Mouse (Mus musculus) layer of hippocampus, postnatal 36 days (tissue): ENCODE results near the gene Tpst2. TPM values are rescaled to one million over a fixed set of nuclear protein-coding genes. Genes with fewer than 3 reads are reported as not detected.

Source experiments
- DNase-seq, 2 experiments: peaks; one replicate each; pipeline ENCODE4 v3.0.0; 2022
- total RNA-seq, 2 experiments: library from RNA; stranded (reverse); gene quantifications; 2 replicates each; pipeline ENCODE4 v1.2.3; 2021

Gene Tpst2
- 10 to 100 TPM; 37.1 to 43.4 TPM for total RNA-seq

DNA sequence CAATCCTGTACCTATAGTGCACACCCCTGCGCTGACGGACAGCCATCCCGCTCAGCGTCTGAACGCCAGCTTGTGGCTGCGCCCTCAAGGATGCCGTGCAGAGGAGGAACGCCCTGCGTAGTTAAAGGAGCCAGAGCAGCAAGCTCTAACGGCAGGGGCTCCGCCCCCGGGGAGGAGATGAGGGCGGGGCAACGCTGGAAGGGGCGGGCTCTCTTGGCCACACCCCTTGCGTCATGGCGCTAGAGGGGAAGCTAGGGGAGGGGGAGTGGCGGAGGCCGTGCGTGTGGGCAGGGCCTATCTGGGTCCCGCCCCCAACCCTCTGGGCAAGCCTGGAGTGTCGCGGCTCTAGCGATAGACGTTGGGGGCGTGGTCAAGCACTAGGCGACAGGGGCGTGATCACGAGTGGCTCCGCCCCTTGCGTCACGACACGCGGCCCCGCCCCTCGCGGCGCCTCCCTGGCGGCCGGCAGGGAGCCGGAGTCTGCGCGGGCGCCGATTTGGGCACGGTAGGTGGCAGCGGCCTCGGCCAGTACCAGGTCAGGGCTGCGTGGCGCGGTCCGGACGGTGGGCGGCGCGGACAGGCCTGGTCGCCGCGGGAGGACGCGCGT, at the start of gene Tpst2:
Gene Tpst2 (plus strand): TSS at position 425 of the 607 bp plus-strand sequence.
- peak; percentile 100 for DNase-seq

DNA sequence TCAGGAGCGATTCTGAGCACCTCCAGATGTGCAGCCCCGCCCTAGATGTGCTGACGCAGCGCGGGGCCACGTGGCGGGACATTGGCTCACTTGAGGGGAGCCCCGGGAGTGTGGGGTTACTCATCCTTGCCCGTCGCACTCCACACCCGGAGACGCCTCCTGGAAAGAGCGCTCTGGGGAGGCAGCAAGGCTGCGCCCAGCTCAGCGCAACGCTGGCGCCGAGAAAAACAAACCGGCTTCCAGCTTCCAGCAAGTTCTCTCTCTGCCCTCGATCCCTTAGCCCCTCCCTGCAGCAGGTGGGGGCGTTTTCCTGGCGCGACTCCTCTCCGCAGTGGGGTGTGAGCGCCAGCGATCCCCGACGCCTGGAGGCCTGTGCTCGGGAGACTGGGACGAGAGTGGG, 49.1 kb upstream of the Tpst2 start:
- DNase-seq: peak; percentile 69 to 70

GRCm38 (mm10) chr5:112227898-112228239, 48.6 kb upstream of the Tpst2 start:
- DNase-seq: no peak

DNA sequence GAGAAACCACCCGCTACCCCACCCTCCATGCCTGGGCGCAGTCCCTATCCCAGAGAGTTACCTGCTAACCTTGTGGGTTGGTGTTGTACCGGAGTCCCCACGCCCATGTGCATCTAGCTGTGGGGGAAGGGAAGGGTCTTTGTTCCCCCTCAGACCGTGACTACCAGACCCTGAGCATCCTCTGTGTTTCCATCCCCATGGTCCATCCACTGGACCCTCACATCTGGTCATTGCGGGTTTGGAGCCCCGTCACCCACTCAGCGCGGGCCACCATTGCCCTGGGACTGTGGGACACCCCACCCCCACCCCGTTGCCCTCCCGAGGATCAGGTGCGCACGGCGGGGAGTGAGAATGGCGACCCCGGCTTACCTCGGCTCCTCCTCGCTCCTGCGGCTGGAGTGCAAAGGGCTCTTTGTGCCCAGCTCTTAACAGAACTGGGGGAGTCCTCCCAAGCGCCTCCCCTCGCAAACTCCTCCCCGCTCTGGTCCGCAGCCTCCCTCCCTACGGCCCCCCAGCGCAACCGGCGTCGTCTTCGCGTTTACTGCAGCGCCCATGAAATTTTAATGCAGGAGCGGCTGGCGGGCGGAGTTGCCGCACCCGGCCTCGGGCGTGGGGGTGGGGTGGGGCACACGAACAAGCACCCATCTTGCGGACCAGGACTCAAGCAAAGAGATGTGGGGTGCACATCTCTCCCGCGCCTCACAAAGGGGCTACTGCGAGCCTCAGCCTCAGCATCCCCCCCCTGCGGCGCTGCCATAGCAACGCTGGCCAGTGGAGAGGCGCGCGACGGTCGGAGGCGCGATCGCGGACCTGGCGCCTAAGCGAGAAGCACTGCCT, 48.0 kb upstream of the Tpst2 start:
- DNase-seq: peak; percentile 71 to 77

DNA sequence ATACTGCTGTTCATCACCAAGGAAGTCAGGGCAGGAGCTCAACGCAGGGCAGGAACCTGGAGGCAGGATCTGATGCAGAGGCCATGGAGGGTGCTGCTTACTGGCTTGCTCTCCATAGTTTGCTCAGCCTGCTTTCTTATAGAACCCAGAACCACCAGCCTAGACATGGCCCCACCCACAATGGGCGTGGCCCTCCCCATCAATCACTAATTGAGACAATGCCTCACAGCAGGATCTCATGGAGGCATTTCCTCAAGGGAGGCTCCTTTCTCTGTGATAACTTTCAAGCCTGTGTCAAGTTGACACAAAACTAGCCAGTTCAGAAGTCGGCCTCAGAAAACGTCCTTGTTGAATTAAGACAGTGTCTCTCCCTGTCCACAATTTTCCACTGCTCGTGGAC, 40.7 kb upstream of the Tpst2 start:
- DNase-seq: no peak

DNA sequence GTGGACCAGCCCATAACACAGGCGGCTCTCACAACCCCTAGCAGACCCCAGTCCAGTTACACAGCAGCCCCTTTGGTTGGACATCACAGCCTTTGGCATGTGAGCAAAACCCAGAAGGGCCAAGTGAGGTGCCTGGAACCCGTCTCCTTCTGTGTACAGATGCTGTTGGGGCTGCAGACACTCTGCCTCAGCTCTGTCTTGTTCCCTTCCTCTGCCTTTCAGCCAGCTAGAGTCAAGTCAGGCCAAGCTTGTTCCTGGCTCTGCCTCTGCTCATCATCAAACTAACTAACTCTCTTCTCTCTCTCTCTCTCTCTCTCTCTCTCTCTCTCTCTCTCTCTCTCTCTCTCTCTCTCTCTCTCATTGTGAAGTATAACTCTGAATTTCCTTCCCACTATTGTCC, 39.9 kb upstream of the Tpst2 start:
- DNase-seq: no peak

- no peak for DNase-seq
Observed at GRCm38 (mm10) chr5:112237439-112237838, 39.1 kb upstream of the Tpst2 start.

GRCm38 (mm10) chr5:112237866-112238570, 38.5 kb upstream of the Tpst2 start:
- DNase-seq: no peak

DNA sequence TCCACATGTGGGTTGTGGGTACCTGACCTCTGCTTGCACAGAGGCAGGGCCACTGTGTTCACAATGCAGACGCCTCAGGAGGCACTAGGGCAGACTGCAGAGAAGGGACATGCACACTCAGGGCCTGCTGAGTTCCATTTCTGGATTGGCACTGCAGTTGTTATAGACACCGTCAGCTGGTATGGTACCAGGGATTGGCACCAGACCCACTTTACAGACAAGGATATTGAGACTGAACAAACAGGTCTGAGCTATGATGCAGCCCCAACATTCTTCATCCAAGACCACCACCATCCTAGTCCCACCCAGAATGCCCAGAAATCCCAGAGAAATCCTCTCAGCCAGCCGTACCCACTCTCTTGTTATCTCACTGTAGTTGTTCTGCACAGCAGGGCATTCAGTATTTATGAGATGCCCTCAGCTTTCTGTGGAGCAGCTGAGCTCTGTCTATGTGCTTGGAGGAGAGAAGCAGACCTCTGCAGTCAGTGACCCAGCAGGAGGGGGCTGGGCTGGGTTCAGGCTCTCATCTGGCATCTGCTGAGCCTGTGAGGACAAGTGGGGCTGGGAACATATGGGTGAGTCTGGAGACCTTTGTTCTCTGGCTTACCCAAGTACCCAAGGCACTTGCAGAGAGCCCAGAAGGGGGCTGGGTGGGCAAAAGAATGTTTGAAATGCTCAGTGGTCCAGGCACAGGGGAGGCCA, 37.6 kb upstream of the Tpst2 start:
- DNase-seq: no peak

- DNase-seq: peak; percentile 86 to 90
Observed at GRCm38 (mm10) chr5:112240761-112241160, 35.7 kb upstream of the Tpst2 start.

DNA sequence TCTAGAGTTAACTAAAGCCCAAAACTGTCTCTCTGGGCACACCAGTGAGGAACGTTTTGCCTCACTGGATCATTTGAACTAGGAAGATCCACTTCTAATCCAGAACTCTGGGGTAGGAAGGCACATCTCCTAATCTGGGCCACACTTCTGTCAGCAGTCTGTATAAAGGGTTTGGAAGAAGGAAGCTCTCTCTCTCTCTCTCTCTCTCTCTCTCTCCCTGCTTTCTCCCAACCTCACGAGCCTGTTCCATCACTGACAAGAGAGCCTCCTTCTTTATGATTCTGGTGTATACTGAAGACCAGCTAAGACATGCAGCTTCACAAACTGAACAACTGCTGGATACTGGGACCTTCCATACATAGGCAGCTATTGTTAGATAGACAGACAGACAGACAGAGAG, 34.6 kb upstream of the Tpst2 start:
- no peak for DNase-seq

GRCm38 (mm10) chr5:112242361-112242778, 34.1 kb upstream of the Tpst2 start:
- no peak for DNase-seq

- DNase-seq: no peak
Observed at GRCm38 (mm10) chr5:112243041-112243440, 33.5 kb upstream of the Tpst2 start.

DNA sequence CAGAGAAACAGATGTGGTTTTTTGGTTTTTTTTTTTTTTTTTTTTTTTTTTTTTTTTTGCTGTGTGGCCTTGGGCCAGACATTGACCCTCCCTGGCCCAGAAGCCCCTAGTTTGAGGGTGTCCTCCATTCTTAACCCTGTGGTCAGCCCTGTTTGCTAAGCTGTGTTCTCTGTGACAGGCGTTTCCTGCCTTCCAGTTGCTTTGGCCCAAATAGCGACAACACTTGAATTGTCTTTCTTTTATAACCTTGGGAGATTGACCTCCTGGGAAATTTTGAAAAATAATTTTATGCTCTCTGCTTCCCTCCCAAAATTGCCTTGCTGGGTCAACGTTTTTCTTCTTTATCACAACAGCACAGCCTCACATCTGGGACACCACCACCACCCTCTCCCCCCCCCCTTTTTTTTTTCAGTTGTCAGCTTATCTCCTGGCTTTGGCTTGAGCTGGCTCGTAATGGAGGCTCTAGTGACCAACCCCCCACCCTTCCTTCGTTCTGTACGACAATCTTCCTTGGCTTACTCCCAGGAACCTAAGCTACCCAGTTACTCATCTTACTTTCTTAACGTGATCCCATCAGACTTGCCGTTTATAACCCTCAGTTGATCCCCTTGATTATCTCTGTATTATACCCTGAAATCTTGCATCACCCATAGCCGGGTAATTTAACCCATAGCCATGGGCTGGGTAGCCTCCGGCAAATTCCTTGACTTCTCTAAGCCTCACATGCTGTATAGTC, 32.8 kb upstream of the Tpst2 start:
- DNase-seq: no peak

GRCm38 (mm10) chr5:112244275-112244562, 32.3 kb upstream of the Tpst2 start:
- DNase-seq: no peak

DNA sequence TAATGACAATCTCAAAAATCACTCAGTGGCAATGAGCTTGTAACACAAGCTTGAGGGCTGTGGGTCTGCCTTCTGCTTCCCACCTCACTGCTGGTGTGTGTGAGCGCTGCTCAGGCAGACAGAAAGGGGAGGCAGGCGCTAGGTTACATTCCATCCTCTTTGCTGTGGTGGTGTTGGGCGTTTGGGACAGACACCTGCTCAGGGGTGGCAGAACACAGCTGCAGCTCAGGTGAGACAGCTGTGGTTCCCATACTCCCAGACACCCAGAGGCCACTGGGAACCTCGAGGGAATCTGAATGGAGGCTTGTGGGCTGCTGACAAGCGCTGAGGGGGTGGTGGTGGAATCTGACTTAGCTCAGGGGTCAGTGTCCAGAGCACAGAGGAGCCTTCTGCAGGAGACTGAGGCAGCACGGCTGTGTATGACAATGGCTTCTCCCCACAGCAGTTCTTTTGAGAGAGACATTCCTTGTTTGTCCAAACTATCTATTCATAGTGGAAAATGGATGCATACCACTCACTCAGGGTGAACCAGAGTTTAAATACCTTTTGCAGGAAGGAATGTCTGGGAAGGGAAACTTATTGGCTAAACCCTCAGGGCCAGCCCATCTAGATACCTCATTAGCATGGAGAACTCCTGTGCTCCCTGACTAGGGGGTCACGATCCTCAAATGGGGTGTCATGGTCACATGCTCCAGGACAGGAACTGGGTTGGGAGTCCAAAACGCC, 31.4 kb upstream of the Tpst2 start:
- no peak for DNase-seq

GRCm38 (mm10) chr5:112247399-112247798, 29.1 kb upstream of the Tpst2 start:
- DNase-seq: no peak

DNA sequence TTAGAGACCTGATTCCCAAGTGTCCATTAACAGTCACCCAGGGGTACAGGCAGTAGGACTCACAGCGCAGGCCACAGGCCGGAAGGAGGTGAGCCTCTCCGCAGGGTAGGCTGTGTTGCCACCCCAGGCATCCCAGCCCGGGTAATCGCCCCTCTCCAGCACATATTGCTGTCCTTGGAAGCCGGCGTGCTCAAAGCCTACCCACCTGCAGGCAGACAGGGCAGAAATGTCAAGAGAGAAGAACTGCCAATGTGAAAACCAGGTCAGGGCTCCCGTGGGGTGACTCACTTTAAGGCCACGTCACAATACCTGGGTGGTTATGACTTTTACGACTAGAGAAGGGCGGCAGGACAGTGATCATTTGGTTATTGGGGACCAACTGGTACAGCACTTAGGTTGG, 27.4 kb upstream of the Tpst2 start:
- DNase-seq: no peak

GRCm38 (mm10) chr5:112252400-112252799, 24.1 kb upstream of the Tpst2 start, which contains the start of gene Cryba4:
TSS of gene Cryba4 (minus strand) at chr5:112252518.
- no peak for DNase-seq

DNA sequence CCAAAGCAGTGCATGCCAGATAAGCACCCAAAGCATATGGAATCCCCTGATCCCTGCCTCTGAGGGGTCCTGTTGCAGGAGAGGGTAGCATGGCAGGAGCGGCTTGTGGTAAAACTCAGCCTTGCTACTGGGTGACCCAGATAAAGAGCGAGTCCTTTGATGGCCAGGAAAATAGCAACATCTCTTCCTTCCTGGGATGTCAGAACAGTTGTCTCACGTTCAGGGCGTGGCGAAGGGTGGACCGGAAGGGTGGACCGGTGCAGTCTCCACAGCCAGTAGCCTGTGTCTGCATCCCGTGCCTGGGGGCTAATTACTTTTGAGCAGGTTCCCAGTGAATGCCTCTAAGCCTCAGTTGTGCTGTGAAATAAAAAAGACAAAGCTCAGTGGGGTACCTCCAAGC, 23.3 kb upstream of the Tpst2 start:
- no peak for DNase-seq

DNA sequence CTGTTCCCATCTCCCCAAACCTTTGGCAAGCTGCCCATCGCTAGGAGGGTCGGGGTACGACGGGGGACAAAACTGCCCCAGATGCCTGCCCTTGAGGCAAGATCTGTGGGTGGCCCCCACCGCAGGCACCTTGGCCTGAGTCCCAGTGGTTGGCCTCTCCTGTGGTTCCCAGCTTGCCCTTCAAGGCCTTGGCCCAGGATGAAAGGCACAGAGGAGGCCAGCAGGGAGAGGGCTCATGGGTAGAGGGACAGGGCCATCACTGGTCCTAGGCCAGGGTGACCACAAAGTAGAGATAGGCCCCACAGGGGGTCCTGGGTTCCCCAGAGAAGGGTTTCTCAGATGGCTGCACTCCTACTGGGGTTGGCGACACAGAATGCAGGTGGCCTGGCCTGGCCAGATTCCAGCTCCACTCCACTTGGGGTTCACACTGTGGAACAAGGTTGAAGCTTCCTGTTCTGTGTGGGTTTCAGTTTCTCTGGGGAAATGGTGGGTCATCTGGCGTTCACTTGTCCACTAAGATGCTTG, 22.1 kb upstream of the Tpst2 start:
- DNase-seq: peak; percentile 63 to 72
